Mouse (Mus musculus) MEL (cell line): ENCODE measurements around the gene Ppm1e.

Source experiments
- CHD2 ChIP-seq: IDR thresholded peaks from 2 replicates; pipeline ENCODE4 v1.6.1; 2011; ENCODE audit warnings: low read length, improper control_type of control experiment
- CTCF ChIP-seq, 3 experiments: IDR thresholded peaks in 2 of 3; conservative IDR thresholded peaks in 1 of 3; 2 replicates each; pipeline ENCODE4 v1.5.1; 2011 to 2012; ENCODE audit warnings: low read length in 3 of 3, low read depth in 2 of 3, mild to moderate bottlenecking in 2 of 3, improper control_type of control experiment in 1 of 3, inconsistent platforms in 1 of 3, mixed read lengths in 1 of 3, moderate library complexity in 1 of 3; ENCODE audit not compliant: control insufficient read depth in 1 of 3, insufficient read depth in 1 of 3, poor library complexity in 1 of 3, severe bottlenecking in 1 of 3
- MYC ChIP-seq: IDR thresholded peaks from 2 replicates; pipeline ENCODE4 v1.6.1; 2011; ENCODE audit warnings: low read depth, mild to moderate bottlenecking, low read length, improper control_type of control experiment, moderate library complexity
- POLR2A ChIP-seq, 2 experiments: IDR thresholded peaks; 2 replicates each; pipeline ENCODE4 v1.6.1; 2011 to 2012; ENCODE audit warnings: low read length in 2 of 2, mild to moderate bottlenecking in 2 of 2, control low read depth in 1 of 2, improper control_type of control experiment in 1 of 2, low read depth in 1 of 2, moderate library complexity in 1 of 2; ENCODE audit not compliant: control insufficient read depth in 1 of 2, insufficient read depth in 1 of 2, poor library complexity in 1 of 2
- POLR2AphosphoS2 ChIP-seq: IDR thresholded peaks from 2 replicates; pipeline ENCODE4 v1.6.1; 2011; ENCODE audit warnings: low read length, improper control_type of control experiment
- TBP ChIP-seq: IDR thresholded peaks from 2 replicates; pipeline ENCODE4 v1.8.0; 2011; ENCODE audit warnings: low read depth, low read length, improper control_type of control experiment
- TCF12 ChIP-seq: IDR thresholded peaks from 2 replicates; pipeline ENCODE4 v1.6.1; 2014; ENCODE audit warnings: low read depth, mild to moderate bottlenecking, inconsistent platforms, low read length, improper control_type of control experiment, moderate library complexity

DNA sequence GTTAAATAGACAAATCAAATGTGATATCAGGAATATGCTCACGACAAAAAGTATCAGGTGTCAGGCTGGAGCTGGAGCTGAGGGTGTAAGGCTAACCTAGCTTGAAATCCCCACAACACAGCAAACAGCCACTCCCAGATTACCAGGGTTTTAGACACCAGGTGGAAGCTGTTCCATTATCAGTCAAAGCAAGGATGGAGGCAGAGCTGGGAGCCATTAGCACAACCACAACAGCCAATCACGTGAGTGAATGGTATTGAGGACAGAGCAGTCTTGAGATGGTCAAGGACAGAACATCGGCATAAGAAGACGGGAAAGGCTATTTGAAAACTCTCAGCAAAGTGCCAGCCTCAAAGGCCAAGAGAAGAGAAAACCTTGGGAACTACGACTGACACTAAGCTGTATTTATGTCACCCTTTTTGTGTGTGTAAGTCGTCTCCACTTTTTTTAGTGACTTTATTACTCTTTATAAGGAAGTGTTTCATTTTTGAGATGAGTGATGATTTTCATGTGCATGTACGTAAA lies 5.1 kb downstream of the Ppm1e start:
- TF ChIP-seq MYC (no peak), TBP (no peak), TCF12 (no peak), POLR2A (IDR thresholded peaks at IDR 0.05; ENCODE audit: control insufficient read depth in 1 of 2, insufficient read depth in 1 of 2, low read depth in 1 of 2, low read length in 2 of 2, poor library complexity in 1 of 2) (no peak), CTCF (IDR thresholded peaks at IDR 0.05 in 2 of 3, conservative IDR thresholded peaks at IDR 0.05 in 1 of 3; ENCODE audit: control insufficient read depth in 1 of 3, insufficient read depth in 1 of 3, low read depth in 2 of 3, low read length in 3 of 3, poor library complexity in 1 of 3, severe bottlenecking in 1 of 3) (no peak), CHD2 (no peak), POLR2AphosphoS2 (no peak)
